Mouse (Mus musculus): ENCODE data around the gene Tnni3k.

GRCm38 (mm10) chr3:155092081-155092480 lies 36.9 kb upstream of the Tnni3k start:
- TF ChIP-seq CTCF (IDR thresholded peaks at IDR 0.05; ENCODE audit: borderline replicate concordance, extremely low read depth, insufficient read depth, insufficient read length) (no peak), POLR2A (IDR thresholded peaks at IDR 0.05; ENCODE audit: borderline replicate concordance, extremely low read depth, insufficient read depth, insufficient read length, poor library complexity, severe bottlenecking) (no peak)

Measured in brain, embryonic 14.5 days (tissue).